Mouse (Mus musculus): ENCODE data around the gene Defa34. TPM values are rescaled to one million over a fixed set of nuclear protein-coding genes. Genes with fewer than 3 reads are reported as not detected.
"Not testable (repeated sequence)": the region's sequence is repeated elsewhere in the genome, so short reads cannot be mapped to it uniquely, and the experiment has no call there.

Defa34 gene
- polyA plus RNA-seq (2015; fragmentation: Nextera tagmentation; extraction: Ambion mirVana), result not detected in 2 replicates

DNA sequence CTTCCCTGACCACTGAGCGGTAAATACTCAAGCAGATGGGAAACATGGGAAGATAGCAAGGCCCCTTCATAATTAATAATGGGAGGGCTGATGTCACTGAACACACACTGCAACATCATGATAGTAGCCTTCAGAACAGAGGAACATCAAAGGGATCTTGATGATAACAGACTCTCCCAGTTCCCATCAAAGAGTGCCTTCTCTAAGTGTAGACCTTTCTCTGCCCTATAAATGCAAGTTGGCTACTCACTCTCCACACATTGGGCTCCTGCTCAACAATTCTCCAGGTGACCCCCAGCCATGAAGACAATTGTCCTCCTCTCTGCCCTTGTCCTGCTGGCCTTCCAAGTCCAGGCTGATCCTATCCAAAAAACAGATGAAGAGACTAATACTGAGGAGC, at the start of gene Defa34:
TSS of gene Defa34 (plus strand) at position 301 of the 400 bp plus-strand sequence.
- not testable (repeated sequence) for H3K9ac ChIP-seq (replicated peaks); H3K4me3 ChIP-seq; H3K4me1 ChIP-seq; H3K27me3 ChIP-seq; H3K36me3 ChIP-seq; ATAC-seq (replicated peaks); H3K9me3 ChIP-seq; H3K27ac ChIP-seq (replicated peaks); H3K4me2 ChIP-seq (replicated peaks)
- WGBS, result 88% methylated on average over 1 of the region's 1 CpGs

- not testable (repeated sequence) for H3K9me3 ChIP-seq; H3K4me2 ChIP-seq (replicated peaks); H3K27me3 ChIP-seq; H3K36me3 ChIP-seq; H3K27ac ChIP-seq (replicated peaks); H3K4me1 ChIP-seq; H3K9ac ChIP-seq (replicated peaks); ATAC-seq (replicated peaks); H3K4me3 ChIP-seq
- 100% methylated on average over 1 of the region's 1 CpGs for WGBS
These were observed 47.7 kb upstream of the Defa34 start, which contains the start of gene Defa26 for GRCm38 (mm10) chr8:21617883-21618282. TSS of gene Defa26 (plus strand) at chr8:21618183.

DNA sequence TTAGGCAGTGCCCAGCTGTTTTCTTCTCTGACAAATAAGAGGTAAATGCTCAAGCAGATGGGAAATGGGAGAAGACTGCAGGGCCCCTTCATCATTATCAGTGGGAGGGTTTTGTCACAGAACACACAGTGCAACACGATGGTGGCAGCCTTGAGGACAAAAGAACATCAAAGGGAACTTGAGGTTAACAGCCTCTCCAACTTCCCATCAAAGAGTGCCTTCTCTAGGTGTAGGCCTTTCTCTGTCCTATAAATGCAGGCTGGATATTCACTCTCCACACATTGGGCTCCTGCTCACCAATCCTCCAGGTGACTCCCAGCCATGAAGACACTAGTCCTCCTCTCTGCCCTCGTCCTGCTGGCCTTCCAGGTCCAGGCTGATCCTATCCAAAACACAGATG, 10.1 kb upstream of the Defa34 start, which contains the start of gene Defa17:
TSS of gene Defa17 (plus strand) at position 301 of the 400 bp plus-strand sequence.
- not testable (repeated sequence) for H3K9me3 ChIP-seq; H3K9ac ChIP-seq (replicated peaks); H3K4me2 ChIP-seq (replicated peaks); H3K36me3 ChIP-seq; H3K27ac ChIP-seq (replicated peaks); H3K4me1 ChIP-seq; ATAC-seq (replicated peaks); H3K27me3 ChIP-seq; H3K4me3 ChIP-seq
- WGBS, result no CpG with 5 or more reads among the region's 2 CpGs

GRCm38 (mm10) chr8:21703545-21703944, 37.9 kb downstream of the Defa34 start, which contains the start of gene AY761184:
TSS of gene AY761184 (minus strand) at chr8:21703645.
- H3K4me2 ChIP-seq (replicated peaks); H3K4me1 ChIP-seq; H3K9ac ChIP-seq (replicated peaks); ATAC-seq (replicated peaks); H3K36me3 ChIP-seq; H3K27me3 ChIP-seq; H3K4me3 ChIP-seq; H3K27ac ChIP-seq (replicated peaks); H3K9me3 ChIP-seq: not testable (repeated sequence)
- WGBS, result 74% methylated on average over 2 of the region's 2 CpGs

Other genes starting within 250 kb of the Defa34 start
- not detected in 2 replicates for gene Defa36, start 238.4 kb upstream of the Defa34 start, polyA plus RNA-seq (2015; fragmentation: Nextera tagmentation; extraction: Ambion mirVana)
- not detected in 2 replicates for gene Gm7849, start 209.2 kb upstream of the Defa34 start, polyA plus RNA-seq (2015; fragmentation: Nextera tagmentation; extraction: Ambion mirVana)
- gene Defa20, start 156.5 kb upstream of the Defa34 start, polyA plus RNA-seq (2015; fragmentation: Nextera tagmentation; extraction: Ambion mirVana), result not detected in 2 replicates
- gene Defa32, start 136.8 kb upstream of the Defa34 start, polyA plus RNA-seq (2015; fragmentation: Nextera tagmentation; extraction: Ambion mirVana), result not detected in 2 replicates
- not detected in 2 replicates for gene Defa37, start 100.4 kb upstream of the Defa34 start, polyA plus RNA-seq (2015; fragmentation: Nextera tagmentation; extraction: Ambion mirVana)
- not detected in 2 replicates for gene Defa28, start 82.8 kb upstream of the Defa34 start, polyA plus RNA-seq (2015; fragmentation: Nextera tagmentation; extraction: Ambion mirVana)
- gene Gm7861, start 71.3 kb upstream of the Defa34 start, polyA plus RNA-seq (2015; fragmentation: Nextera tagmentation; extraction: Ambion mirVana), result not detected in 2 replicates
- gene Defa26, start 47.6 kb upstream of the Defa34 start, polyA plus RNA-seq (2015; fragmentation: Nextera tagmentation; extraction: Ambion mirVana), result not detected in 2 replicates
- gene Defa17, start 10.0 kb upstream of the Defa34 start, polyA plus RNA-seq (2015; fragmentation: Nextera tagmentation; extraction: Ambion mirVana), result not detected in 2 replicates
- gene AY761184, start 37.8 kb downstream of the Defa34 start, polyA plus RNA-seq (2015; fragmentation: Nextera tagmentation; extraction: Ambion mirVana), result not detected in 2 replicates
- not detected in 2 replicates for gene Defa24, start 68.7 kb downstream of the Defa34 start, polyA plus RNA-seq (2015; fragmentation: Nextera tagmentation; extraction: Ambion mirVana)
- not detected in 2 replicates for gene Defb50, start 157.7 kb downstream of the Defa34 start, polyA plus RNA-seq (2015; fragmentation: Nextera tagmentation; extraction: Ambion mirVana)
- gene Defb2, start 174.1 kb downstream of the Defa34 start, polyA plus RNA-seq (2015; fragmentation: Nextera tagmentation; extraction: Ambion mirVana), result not detected in 2 replicates
- not detected in 2 replicates for gene Defb10, start 193.1 kb downstream of the Defa34 start, polyA plus RNA-seq (2015; fragmentation: Nextera tagmentation; extraction: Ambion mirVana)
- gene Defb9, start 219.6 kb downstream of the Defa34 start, polyA plus RNA-seq (2015; fragmentation: Nextera tagmentation; extraction: Ambion mirVana), result not detected in 2 replicates
- gene Defb11, start 240.6 kb downstream of the Defa34 start, polyA plus RNA-seq (2015; fragmentation: Nextera tagmentation; extraction: Ambion mirVana), result 6.7 and 13.5 TPM in 2 replicates